Mouse (Mus musculus) thymus, adult 2 months (tissue): ENCODE measurements around the gene Gje1.

Source experiments
- CTCF ChIP-seq: fragments of 200-500 bp; IDR thresholded peaks from 2 replicates; pipeline ENCODE4 v1.5.1; 2012; ENCODE audit warnings: mild to moderate bottlenecking, control low read depth, low read length, moderate library complexity, borderline replicate concordance; ENCODE audit not compliant: control insufficient read depth, poor library complexity, insufficient read depth; ENCODE audit errors: extremely low read depth
- POLR2A ChIP-seq: fragments of 200-500 bp; IDR thresholded peaks from 2 replicates; pipeline ENCODE4 v1.6.1; 2012; ENCODE audit warnings: mild to moderate bottlenecking, low read length, control low read depth, moderate library complexity; ENCODE audit not compliant: control insufficient read depth, poor library complexity, insufficient read depth; ENCODE audit errors: extremely low read depth

- TF ChIP-seq POLR2A, result no peak
- TF ChIP-seq CTCF, result no peak
Observed at GRCm38 (mm10) chr10:14685663-14686062, 32.4 kb downstream of the Gje1 start.
